Mouse (Mus musculus) lung, postnatal 25 days (tissue): Measurements from ENCODE around the gene Klhl4.

ENCODE experiments used
- DNase-seq: peaks from one replicate; pipeline ENCODE4 v3.0.0; 2022; ENCODE audit warnings: low spot score

Klhl4 gene

DNA sequence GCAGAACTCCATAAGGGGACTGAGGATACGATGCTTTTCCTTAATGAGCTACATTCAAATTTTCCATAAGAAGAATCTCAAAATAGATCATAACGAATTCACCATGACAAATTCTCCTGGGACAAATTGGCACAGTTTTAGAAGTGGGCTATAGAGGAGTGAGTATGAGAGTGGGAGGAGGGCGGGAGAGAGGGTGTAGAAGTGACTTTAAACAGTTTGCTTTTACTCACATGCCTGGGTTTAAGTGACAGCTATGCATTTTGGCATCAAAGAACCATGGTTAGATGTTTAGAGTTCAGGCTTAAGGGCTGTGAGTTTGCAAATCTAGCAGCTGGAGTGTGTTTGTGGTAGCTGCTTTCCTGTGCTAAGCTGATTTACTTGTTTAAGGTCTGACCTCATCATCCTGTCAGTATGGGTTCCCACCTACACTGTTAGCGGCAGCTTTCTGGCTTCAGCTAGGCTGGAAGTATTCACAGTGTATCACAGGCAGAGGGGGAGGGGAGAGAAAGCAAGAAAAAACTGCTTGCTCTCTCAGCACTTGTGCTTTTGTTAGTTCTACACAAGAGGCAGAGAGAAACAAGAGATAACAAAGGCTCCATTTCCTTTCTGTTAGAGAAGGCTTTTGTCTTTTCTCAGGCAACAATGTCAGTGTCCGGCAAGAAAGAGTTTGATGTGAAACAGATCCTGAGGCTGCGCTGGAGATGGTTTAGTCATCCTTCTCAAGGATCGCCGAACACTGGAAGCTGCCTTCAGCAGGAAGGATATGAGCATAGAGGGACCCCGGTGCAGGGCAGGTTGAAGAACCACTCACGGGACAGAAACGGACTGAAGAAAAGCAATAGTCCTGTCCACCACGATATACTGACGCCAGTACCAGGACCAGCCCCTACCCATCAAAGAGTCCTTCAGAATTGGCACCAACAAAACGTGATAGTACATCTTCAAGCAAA lies at the start of gene Klhl4:
TSS of gene Klhl4 (plus strand) at position 552 of the 950 bp plus-strand sequence.
- no peak for DNase-seq

DNA sequence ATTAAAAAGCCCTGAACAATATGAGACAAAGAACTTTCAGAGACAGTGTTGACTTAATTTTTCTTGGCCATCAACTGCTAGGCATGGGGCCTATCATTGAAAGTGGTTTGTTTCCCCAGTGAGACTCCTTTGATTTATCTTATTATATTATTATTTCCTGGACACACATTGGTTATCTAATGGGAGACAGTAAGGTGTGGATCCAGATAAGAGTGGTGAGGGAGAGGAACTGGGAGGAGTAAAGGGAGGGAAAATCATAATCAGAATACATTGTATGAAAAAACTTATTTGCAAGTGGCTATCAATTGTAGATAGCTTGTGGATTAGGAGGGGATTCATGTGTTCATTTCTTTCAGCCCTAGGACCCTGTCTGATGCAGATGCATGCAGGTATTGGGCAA lies 10.0 kb downstream of the Klhl4 start:
- DNase-seq, result no peak

DNA sequence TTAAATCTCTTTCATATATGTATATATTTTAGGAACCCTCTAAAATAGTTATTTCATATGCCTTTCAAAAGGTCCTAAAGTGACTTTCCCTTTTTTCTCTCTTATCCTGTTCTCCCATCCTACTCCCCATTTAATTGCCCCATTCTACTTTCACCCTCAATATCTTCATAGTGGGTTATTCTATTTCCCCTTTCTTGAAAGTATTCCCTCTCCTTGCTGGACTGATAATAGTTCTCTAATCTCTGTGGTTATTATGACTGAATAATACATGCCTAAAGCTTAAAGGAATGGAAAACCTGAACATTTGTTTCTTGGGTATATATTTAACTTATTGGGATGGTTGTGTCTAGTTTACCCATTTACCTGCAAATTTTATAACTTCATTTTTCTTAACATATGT lies 12.6 kb downstream of the Klhl4 start:
- DNase-seq, result no peak

DNA sequence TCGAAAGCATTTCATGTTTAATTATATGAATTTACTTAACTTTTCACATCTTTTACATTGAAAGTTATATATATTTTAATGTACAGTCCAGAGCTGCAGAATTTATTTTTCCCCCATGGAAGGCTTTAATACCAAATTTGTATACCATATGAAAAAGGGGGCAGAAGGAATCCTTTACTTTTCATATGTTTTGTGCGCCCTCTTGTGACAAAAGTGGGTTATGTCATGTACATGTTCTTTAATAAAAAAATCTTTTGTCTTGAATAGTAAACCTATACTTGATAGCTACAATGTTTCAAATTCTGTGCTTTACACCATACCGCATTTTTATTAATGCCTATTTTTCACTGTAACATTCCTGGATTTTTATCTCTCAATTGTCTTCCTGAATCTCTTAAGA lies 84.0 kb downstream of the Klhl4 start:
- DNase-seq, result no peak

DNA sequence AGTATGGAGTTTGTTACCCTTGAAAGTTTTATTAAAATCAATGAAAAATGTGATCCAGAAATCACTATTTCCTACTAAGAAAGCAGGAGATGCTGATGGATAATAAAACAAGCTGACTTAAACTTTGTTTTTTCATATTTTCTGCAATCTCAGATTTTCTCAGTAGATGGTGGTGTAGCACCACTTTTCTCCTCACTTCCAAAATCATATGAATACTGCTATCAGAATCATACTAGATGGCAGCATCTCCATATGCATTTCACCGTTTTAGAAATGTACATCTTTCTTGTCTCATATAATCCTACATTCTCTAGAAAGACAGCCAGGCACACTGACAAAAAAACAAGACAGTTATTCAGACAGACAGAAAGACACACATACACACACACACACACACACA lies 108.2 kb downstream of the Klhl4 start:
- DNase-seq, result no peak
